Mouse (Mus musculus) limb, embryonic 11.5 days (tissue): ENCODE measurements around the gene Armc10. TPM values are rescaled to one million over a fixed set of nuclear protein-coding genes. Genes with fewer than 3 reads are reported as not detected.
"Not testable (repeated sequence)": the region's sequence is repeated elsewhere in the genome, so short reads cannot be mapped to it uniquely, and the experiment has no call there.

ENCODE experiments used
- ATAC-seq: fragments of 200-750 bp; cut with Nextera tagmentation; 2 replicates; pipeline ENCODE4 v1.8.0; 2017; ENCODE audit warnings: low read depth; ENCODE audit not compliant: insufficient number of reproducible peaks, low FRiP score, low TSS enrichment
- DNase-seq: peaks from one replicate; pipeline ENCODE4 v3.0.0-alpha.2; 2015; ENCODE audit warnings: low spot score
- H3K27ac ChIP-seq: fragments of 300-500 bp; sonication (generic); replicated peaks from 2 replicates; pipeline ENCODE4 v1.5.1; 2014; ENCODE audit warnings: low read depth, mild to moderate bottlenecking, low read length
- H3K27me3 ChIP-seq: fragments of 300-500 bp; sonication (generic); 2 replicates; pipeline ENCODE4 v1.6.1; 2014; ENCODE audit warnings: mild to moderate bottlenecking, low read length, mixed read lengths; ENCODE audit not compliant: control insufficient read depth, insufficient read depth
- H3K36me3 ChIP-seq: fragments of 300-500 bp; sonication (generic); 2 replicates; pipeline ENCODE4 v1.6.1; 2014; ENCODE audit warnings: mild to moderate bottlenecking, low read length, moderate library complexity, mixed read lengths; ENCODE audit not compliant: control insufficient read depth, insufficient read depth
- H3K4me1 ChIP-seq: fragments of 300-500 bp; sonication (generic); 2 replicates; pipeline ENCODE4 v1.6.1; 2014; ENCODE audit warnings: low read length, mixed read lengths; ENCODE audit not compliant: control insufficient read depth, insufficient read depth
- H3K4me2 ChIP-seq: fragments of 300-500 bp; sonication (generic); 2 replicates; pipeline ENCODE4 v1.6.1; 2014; ENCODE audit warnings: low read depth, mild to moderate bottlenecking, moderate library complexity; ENCODE audit not compliant: severe bottlenecking
- H3K4me3 ChIP-seq: fragments of 300-500 bp; sonication (generic); 2 replicates; pipeline ENCODE4 v1.5.1; 2014; ENCODE audit warnings: low read depth, low read length
- H3K9ac ChIP-seq: fragments of 300-500 bp; sonication (generic); 2 replicates; pipeline ENCODE4 v1.6.1; 2014; ENCODE audit warnings: mild to moderate bottlenecking, low read length
- H3K9me3 ChIP-seq: fragments of 300-500 bp; sonication (generic); 2 replicates; pipeline ENCODE4 v1.6.1; 2016; ENCODE audit warnings: low read length; ENCODE audit not compliant: control insufficient read depth
- WGBS: fragments of 180-500 bp; shearing (Covaris S2); extraction: QIAGEN DNeasy Blood & Tissue Kit; methylation state at CpG from one replicate; pipeline ENCODE4 v1.1.7; 2014; 5-methylcytosine and 5-hydroxymethylcytosine counted together
- polyA plus RNA-seq: library from polyadenylated mRNA; unstranded; fragments of >200 nt; fragmentation: Nextera tagmentation; extraction: Ambion mirVana; gene quantifications from 2 replicates; pipeline ENCODE4 v1.2.1, GENCODE M21; 2014

Gene Armc10
- polyA plus RNA-seq = 75.3 and 91.9 TPM in 2 replicates

DNA sequence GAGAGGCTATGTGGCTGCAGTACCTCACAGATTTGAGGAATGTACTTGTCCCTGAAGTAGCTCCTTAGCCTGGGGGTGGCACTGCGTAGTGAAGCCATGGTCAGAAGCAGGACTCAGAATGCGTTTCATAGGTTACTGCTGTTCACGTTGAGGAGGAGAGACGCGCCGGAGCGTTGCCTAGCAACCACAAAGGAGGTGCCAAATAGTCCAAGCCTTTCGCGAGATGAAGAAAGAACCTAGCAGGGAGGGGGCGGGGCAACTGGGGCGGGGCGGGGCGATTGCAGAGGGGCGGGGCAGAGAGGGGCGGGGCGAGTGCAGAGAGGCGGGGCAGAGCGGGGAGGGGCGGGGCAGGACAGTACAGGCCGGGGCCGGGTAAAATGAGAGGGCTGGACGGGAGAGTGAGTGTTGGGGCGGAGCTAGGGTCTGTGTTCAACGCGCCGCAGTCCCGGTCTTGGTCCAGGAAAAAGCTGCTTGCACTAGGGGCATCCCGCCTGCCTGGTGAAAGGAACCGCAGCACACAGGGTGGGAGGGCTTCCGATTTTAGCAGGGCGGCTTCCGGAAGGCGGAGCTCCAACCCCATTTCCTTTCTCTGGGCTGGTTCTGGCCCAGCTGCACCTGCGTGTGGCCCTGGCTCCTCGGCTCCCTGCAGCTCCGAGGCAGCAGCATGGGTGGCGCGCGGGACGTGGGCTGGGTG is at the start of gene Armc10, which contains the start of gene Fbxl13:
Armc10 (plus strand) TSS at position 375 of the 694 bp plus-strand sequence.
Fbxl13 (minus strand) TSS at position 196 of the 694 bp plus-strand sequence.
- under 1% methylated on average over 37 of the region's 40 CpGs for WGBS
- Histone ChIP-seq H3K9me3 (no peaks in the 10 kb centered on the region), H3K9ac (peak within 1 kb of the TSS; percentile 82), H3K36me3 (peaks cover 11% of the 10 kb centered on the region; the same call in 1 of the 2 replicates), H3K4me1 (no peaks in the 10 kb centered on the region), H3K4me3 (peak within 1 kb of the TSS; percentile 79), H3K4me2 (peak within 1 kb of the TSS; percentile 65), H3K27ac (peak within 1 kb of the TSS; percentile 83), H3K27me3 (no peaks in the 10 kb centered on the region)
- DNase-seq = peak; percentile 88
- peak; percentile 96 for ATAC-seq

GRCm38 (mm10) chr5:21599536-21599935 is 46.1 kb upstream of the Armc10 start:
- not testable (repeated sequence) for DNase-seq
- 78% methylated on average over 2 of the region's 2 CpGs for WGBS

DNA sequence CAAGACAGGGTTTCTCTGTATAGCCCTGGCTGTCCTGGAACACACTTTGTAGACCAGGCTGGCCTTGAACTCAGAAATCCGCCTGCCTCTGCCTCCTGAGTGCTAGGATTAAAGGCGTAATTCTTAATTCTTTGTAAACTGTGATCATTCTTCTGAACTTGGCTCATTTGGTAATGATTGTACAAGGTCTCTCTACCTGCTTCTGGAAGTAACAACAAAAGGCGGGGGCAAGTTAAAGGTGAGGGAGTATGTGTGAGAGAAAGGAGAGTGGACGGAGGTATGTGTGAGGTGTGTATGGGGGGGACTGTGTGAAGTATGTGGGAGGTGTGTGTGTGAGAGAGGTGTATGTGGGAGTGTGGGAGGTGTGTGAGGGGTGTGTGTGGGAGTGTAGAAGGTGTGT is 45.7 kb upstream of the Armc10 start:
- WGBS = 95% methylated on average over 4 of the region's 4 CpGs
- ATAC-seq = no peak

More at GRCm38 (mm10) chr5:21599536-21599935, 46.1 kb upstream of the Armc10 start:
- not testable (repeated sequence) for H3K27ac ChIP-seq, H3K9me3 ChIP-seq, H3K36me3 ChIP-seq, H3K27me3 ChIP-seq, H3K4me1 ChIP-seq, ATAC-seq, H3K4me3 ChIP-seq, H3K4me2 ChIP-seq, H3K9ac ChIP-seq

DNA sequence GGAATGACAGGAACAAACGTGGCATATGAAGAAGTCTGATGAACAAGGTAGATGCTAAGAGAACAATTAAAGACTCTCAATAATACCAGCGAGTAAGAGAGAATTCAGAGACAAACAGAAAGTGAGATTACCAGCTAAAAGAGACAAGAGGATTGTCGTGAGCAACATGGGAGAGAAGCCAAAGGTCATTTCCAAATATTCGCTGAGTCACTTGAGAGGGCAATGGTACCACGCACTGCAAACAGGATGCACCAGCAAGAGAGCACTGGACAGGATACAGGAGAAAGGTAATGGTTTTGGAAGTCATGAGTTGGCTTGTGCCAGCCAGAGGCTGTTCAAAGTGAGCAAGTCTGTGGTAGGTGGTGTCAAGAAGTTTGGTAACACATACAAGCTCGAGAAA is 39.7 kb upstream of the Armc10 start:
- H3K27me3 ChIP-seq = no peaks in the 10 kb centered on the region
- H3K4me1 ChIP-seq = no peaks in the 10 kb centered on the region
- DNase-seq (no peak), ATAC-seq (no peak)
- H3K4me3 ChIP-seq = no peak overlapping the region
- H3K9ac ChIP-seq = no peak overlapping the region
- H3K36me3 ChIP-seq = no peaks in the 10 kb centered on the region
- H3K27ac ChIP-seq = no peak overlapping the region
- 80% methylated on average over 6 of the region's 6 CpGs for WGBS
- H3K4me2 ChIP-seq = no peak overlapping the region
- H3K9me3 ChIP-seq = no peaks in the 10 kb centered on the region

More for the DNA sequence above, 45.7 kb upstream of the Armc10 start:
- no peaks in the 10 kb centered on the region for H3K36me3 ChIP-seq
- no peaks in the 10 kb centered on the region for H3K4me1 ChIP-seq
- no peak overlapping the region for H3K4me2 ChIP-seq
- no peak for DNase-seq
- no peak overlapping the region for H3K4me3 ChIP-seq
- H3K27ac ChIP-seq = no peak overlapping the region
- no peaks in the 10 kb centered on the region for H3K9me3 ChIP-seq
- no peaks in the 10 kb centered on the region for H3K27me3 ChIP-seq
- H3K9ac ChIP-seq = no peak overlapping the region

- Histone ChIP-seq H3K27me3 (no peaks in the 10 kb centered on the region), H3K4me1 (no peaks in the 10 kb centered on the region), H3K27ac (no peak overlapping the region), H3K9ac (no peak overlapping the region), H3K9me3 (no peaks in the 10 kb centered on the region), H3K4me3 (no peak overlapping the region), H3K36me3 (no peaks in the 10 kb centered on the region), H3K4me2 (no peak overlapping the region; the same call in 1 of the 2 replicates)
- DNase-seq (no peak), ATAC-seq (no peak)
- 66% methylated on average over 12 of the region's 12 CpGs for WGBS
Observed at GRCm38 (mm10) chr5:21608311-21609304, 37.0 kb upstream of the Armc10 start.

DNA sequence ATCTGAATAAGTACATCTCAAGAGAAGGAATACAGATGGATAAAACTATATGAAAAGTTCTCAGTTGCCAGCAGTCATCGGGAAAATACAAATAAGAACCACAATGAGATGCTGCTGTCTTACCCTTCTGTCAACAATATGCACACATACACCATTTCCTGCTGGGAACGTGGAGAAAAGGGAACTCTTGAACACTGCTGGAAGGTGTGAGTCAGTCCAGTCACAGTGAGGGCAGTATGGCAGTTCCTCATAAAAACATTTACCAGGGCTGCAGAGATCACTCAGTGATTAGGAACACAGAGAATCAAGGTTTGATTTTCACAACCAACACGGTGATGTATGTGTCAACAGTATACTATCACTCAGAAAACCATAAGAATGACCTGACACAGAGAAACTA is 34.6 kb upstream of the Armc10 start:
- ATAC-seq (no peak), DNase-seq (no peak)
- no peak overlapping the region for H3K4me3 ChIP-seq
- H3K4me2 ChIP-seq = no peak overlapping the region
- H3K4me1 ChIP-seq = no peaks in the 10 kb centered on the region
- 75% methylated on average over 3 of the region's 3 CpGs for WGBS
- H3K9ac ChIP-seq = no peak overlapping the region
- no peak overlapping the region for H3K27ac ChIP-seq
- no peaks in the 10 kb centered on the region for H3K36me3 ChIP-seq
- H3K9me3 ChIP-seq = no peaks in the 10 kb centered on the region
- no peaks in the 10 kb centered on the region for H3K27me3 ChIP-seq

GRCm38 (mm10) chr5:21614299-21614698 is 31.3 kb upstream of the Armc10 start:
- H3K4me2 ChIP-seq, H3K9ac ChIP-seq, ATAC-seq, H3K9me3 ChIP-seq, DNase-seq, H3K36me3 ChIP-seq, H3K4me1 ChIP-seq, H3K4me3 ChIP-seq, H3K27ac ChIP-seq, H3K27me3 ChIP-seq: not testable (repeated sequence)
- WGBS = 96% methylated on average over 11 of the region's 11 CpGs

DNA sequence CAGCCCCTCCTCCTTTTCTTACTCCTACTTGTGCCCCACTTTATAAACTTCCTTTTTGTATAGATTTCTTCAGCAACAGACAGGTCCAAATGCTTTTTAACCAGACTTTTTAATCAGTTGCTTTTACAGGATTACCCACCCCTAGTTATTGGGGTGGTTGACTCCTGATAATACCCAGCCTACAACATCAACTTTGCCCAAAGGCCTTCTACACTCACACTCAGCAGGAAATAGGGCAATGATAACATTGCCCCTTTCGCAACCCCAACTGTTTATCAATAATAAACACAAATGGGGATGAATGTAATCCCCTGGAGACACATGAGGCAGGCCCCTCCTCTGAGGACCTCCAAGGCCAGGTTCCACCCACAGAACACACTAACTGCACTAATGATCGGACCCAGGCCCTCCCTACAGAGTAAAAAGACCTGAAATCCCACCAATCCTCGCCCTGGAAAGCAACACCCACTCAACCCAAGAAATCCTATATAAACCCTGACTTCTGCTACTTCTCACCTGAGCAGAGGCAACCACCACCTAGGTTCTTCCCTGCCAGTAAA is 29.1 kb upstream of the Armc10 start:
- ATAC-seq (no peak), DNase-seq (no peak)
- H3K27me3 ChIP-seq = no peaks in the 10 kb centered on the region
- H3K27ac ChIP-seq = no peak overlapping the region
- WGBS = 80% methylated on average over 3 of the region's 3 CpGs
- H3K4me1 ChIP-seq = no peaks in the 10 kb centered on the region
- H3K9me3 ChIP-seq = no peaks in the 10 kb centered on the region
- H3K4me3 ChIP-seq = no peak overlapping the region
- H3K4me2 ChIP-seq = no peak overlapping the region
- H3K9ac ChIP-seq = no peak overlapping the region
- no peaks in the 10 kb centered on the region for H3K36me3 ChIP-seq
